Mouse (Mus musculus): ENCODE results near the gene Wscd2. TPM values are rescaled to one million over a fixed set of nuclear protein-coding genes. Genes with fewer than 3 reads are reported as not detected.

Gene Wscd2
- polyA plus RNA-seq, 1 experiment, result not detected

DNA sequence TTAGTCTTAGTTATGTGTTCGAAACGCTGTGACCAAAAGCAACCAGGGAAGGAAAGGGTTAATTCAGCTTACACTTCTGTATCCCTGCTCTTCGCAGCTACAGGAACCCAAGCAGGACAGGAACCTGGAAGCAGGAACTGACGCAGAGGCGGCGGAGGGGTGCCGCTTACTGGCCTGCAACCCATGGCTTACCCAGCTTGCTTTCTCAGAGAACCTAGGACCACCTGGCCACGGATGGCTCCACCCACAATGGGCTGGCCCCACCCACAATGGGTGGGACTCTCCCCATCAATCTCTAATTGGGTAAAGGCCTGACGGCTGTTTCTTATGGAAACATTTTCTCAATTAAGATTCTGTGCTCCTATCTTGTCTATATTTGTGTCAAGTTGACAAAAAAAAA is 106.1 kb downstream of the Wscd2 start:
- Histone ChIP-seq H3K4me3 (no peak overlapping the region), H3ac (ENCODE audit: control insufficient read depth, insufficient read length) (no peak overlapping the region), H3K27me3 (ENCODE audit: control insufficient read depth, insufficient read depth, insufficient read length) (no peaks in the 10 kb centered on the region), H3K79me2 (ENCODE audit: control insufficient read depth, insufficient read depth) (no peaks in the 10 kb centered on the region), H3K36me3 (ENCODE audit: control insufficient read depth, insufficient read depth) (no peaks in the 10 kb centered on the region), H3K4me2 (ENCODE audit: low read depth) (no peak overlapping the region)
- no peak for TF ChIP-seq CEBPB (IDR thresholded peaks at IDR 0.05; ENCODE audit: insufficient read depth, poor library complexity, severe bottlenecking)
- no peak for TF ChIP-seq MYOG (IDR thresholded peaks at IDR 0.05; ENCODE audit: control insufficient read depth in 1 of 3, insufficient read depth in 1 of 3, insufficient read length in 2 of 3, low read depth in 2 of 3)
- no peak for TF ChIP-seq E2F4 (IDR thresholded peaks at IDR 0.05; ENCODE audit: insufficient read depth)
- no peak for TF ChIP-seq SRF (IDR thresholded peaks at IDR 0.05; ENCODE audit: control insufficient read depth, insufficient read length, low read depth)
- TF ChIP-seq MAX (IDR thresholded peaks at IDR 0.05; ENCODE audit: low read depth), result no peak
- no peak for TF ChIP-seq USF1 (IDR thresholded peaks at IDR 0.05; ENCODE audit: low read depth)
- TF ChIP-seq POLR2A (IDR thresholded peaks at IDR 0.05; ENCODE audit: insufficient read length, low read depth), result no peak
- TF ChIP-seq POLR2AphosphoS2 (IDR thresholded peaks at IDR 0.05; ENCODE audit: insufficient read length, low read depth), result no peak

- H3K79me2 ChIP-seq (ENCODE audit: control insufficient read depth, insufficient read depth), result no peaks in the 10 kb centered on the region
- H3K4me2 ChIP-seq (ENCODE audit: low read depth), result no peak overlapping the region
- H3K4me3 ChIP-seq, result no peak overlapping the region
- no peaks in the 10 kb centered on the region for H3K36me3 ChIP-seq (ENCODE audit: control insufficient read depth, insufficient read depth)
- H3ac ChIP-seq (ENCODE audit: control insufficient read depth, insufficient read length), result no peak overlapping the region
- TF ChIP-seq MAX (IDR thresholded peaks at IDR 0.05; ENCODE audit: low read depth), result no peak
- TF ChIP-seq POLR2A (IDR thresholded peaks at IDR 0.05; ENCODE audit: insufficient read length, low read depth), result no peak
- no peak for TF ChIP-seq CEBPB (IDR thresholded peaks at IDR 0.05; ENCODE audit: insufficient read depth, poor library complexity, severe bottlenecking)
- no peak for TF ChIP-seq TCF3 (IDR thresholded peaks at IDR 0.05; ENCODE audit: insufficient read length, low read depth)
- TF ChIP-seq SRF (IDR thresholded peaks at IDR 0.05; ENCODE audit: control insufficient read depth, insufficient read length, low read depth), result no peak
- TF ChIP-seq E2F4 (IDR thresholded peaks at IDR 0.05; ENCODE audit: insufficient read depth), result no peak
- TF ChIP-seq MYOG (IDR thresholded peaks at IDR 0.05; ENCODE audit: control insufficient read depth in 1 of 3, insufficient read depth in 1 of 3, insufficient read length in 2 of 3, low read depth in 2 of 3), result no peak
- TF ChIP-seq TCF12 (IDR thresholded peaks at IDR 0.05; ENCODE audit: insufficient read depth, poor library complexity, severe bottlenecking), result no peak
- no peak for TF ChIP-seq REST (IDR thresholded peaks at IDR 0.05; ENCODE audit: insufficient read depth, insufficient read length)
- TF ChIP-seq USF1 (IDR thresholded peaks at IDR 0.05; ENCODE audit: low read depth), result no peak
- TF ChIP-seq MYOD1 (IDR thresholded peaks at IDR 0.05; ENCODE audit: control insufficient read depth in 1 of 3, insufficient read length in 2 of 3, low read depth in 2 of 3), result no peak
- no peak for TF ChIP-seq POLR2AphosphoS2 (IDR thresholded peaks at IDR 0.05; ENCODE audit: insufficient read length, low read depth)
- no peaks in the 10 kb centered on the region for H3K27me3 ChIP-seq (ENCODE audit: control insufficient read depth, insufficient read depth, insufficient read length)
Observed at GRCm38 (mm10) chr5:113596780-113597353, 106.7 kb downstream of the Wscd2 start.

- H3K4me3 ChIP-seq, result no peak overlapping the region
- no peak for TF ChIP-seq USF1 (IDR thresholded peaks at IDR 0.05; ENCODE audit: low read depth)
- no peak for TF ChIP-seq MYOG (IDR thresholded peaks at IDR 0.05; ENCODE audit: control insufficient read depth in 1 of 3, insufficient read depth in 1 of 3, insufficient read length in 2 of 3, low read depth in 2 of 3)
- TF ChIP-seq TCF3 (IDR thresholded peaks at IDR 0.05; ENCODE audit: insufficient read length, low read depth), result no peak
- TF ChIP-seq MAX (IDR thresholded peaks at IDR 0.05; ENCODE audit: low read depth), result no peak
- no peak for TF ChIP-seq POLR2A (IDR thresholded peaks at IDR 0.05; ENCODE audit: insufficient read length, low read depth)
- no peak for TF ChIP-seq POLR2AphosphoS2 (IDR thresholded peaks at IDR 0.05; ENCODE audit: insufficient read length, low read depth)
- TF ChIP-seq SRF (IDR thresholded peaks at IDR 0.05; ENCODE audit: control insufficient read depth, insufficient read length, low read depth), result no peak
- TF ChIP-seq TCF12 (IDR thresholded peaks at IDR 0.05; ENCODE audit: insufficient read depth, poor library complexity, severe bottlenecking), result no peak
- no peak for TF ChIP-seq MYOD1 (IDR thresholded peaks at IDR 0.05; ENCODE audit: control insufficient read depth in 1 of 3, insufficient read length in 2 of 3, low read depth in 2 of 3)
- no peak for TF ChIP-seq CEBPB (IDR thresholded peaks at IDR 0.05; ENCODE audit: insufficient read depth, poor library complexity, severe bottlenecking)
- no peak for TF ChIP-seq REST (IDR thresholded peaks at IDR 0.05; ENCODE audit: insufficient read depth, insufficient read length)
- no peak for TF ChIP-seq E2F4 (IDR thresholded peaks at IDR 0.05; ENCODE audit: insufficient read depth)
- no peaks in the 10 kb centered on the region for H3K27me3 ChIP-seq (ENCODE audit: control insufficient read depth, insufficient read depth, insufficient read length)
- H3K79me2 ChIP-seq (ENCODE audit: control insufficient read depth, insufficient read depth), result no peaks in the 10 kb centered on the region
- H3ac ChIP-seq (ENCODE audit: control insufficient read depth, insufficient read length), result no peak overlapping the region
- H3K4me2 ChIP-seq (ENCODE audit: low read depth), result no peak overlapping the region
- H3K36me3 ChIP-seq (ENCODE audit: control insufficient read depth, insufficient read depth), result no peaks in the 10 kb centered on the region
Observed at GRCm38 (mm10) chr5:113600181-113600580, 110.0 kb downstream of the Wscd2 start.

- Histone ChIP-seq H3K36me3 (ENCODE audit: control insufficient read depth, insufficient read depth) (no peaks in the 10 kb centered on the region), H3K4me3 (no peak overlapping the region), H3K4me2 (ENCODE audit: low read depth) (no peak overlapping the region), H3K27me3 (ENCODE audit: control insufficient read depth, insufficient read depth, insufficient read length) (no peaks in the 10 kb centered on the region), H3K79me2 (ENCODE audit: control insufficient read depth, insufficient read depth) (no peaks in the 10 kb centered on the region), H3ac (ENCODE audit: control insufficient read depth, insufficient read length) (no peak overlapping the region)
- TF ChIP-seq USF1 (IDR thresholded peaks at IDR 0.05; ENCODE audit: low read depth), result no peak
- TF ChIP-seq TCF3 (IDR thresholded peaks at IDR 0.05; ENCODE audit: insufficient read length, low read depth), result no peak
- no peak for TF ChIP-seq POLR2A (IDR thresholded peaks at IDR 0.05; ENCODE audit: insufficient read length, low read depth)
- TF ChIP-seq MAX (IDR thresholded peaks at IDR 0.05; ENCODE audit: low read depth), result no peak
- no peak for TF ChIP-seq MYOD1 (IDR thresholded peaks at IDR 0.05; ENCODE audit: control insufficient read depth in 1 of 3, insufficient read length in 2 of 3, low read depth in 2 of 3)
- TF ChIP-seq TCF12 (IDR thresholded peaks at IDR 0.05; ENCODE audit: insufficient read depth, poor library complexity, severe bottlenecking), result no peak
- TF ChIP-seq SRF (IDR thresholded peaks at IDR 0.05; ENCODE audit: control insufficient read depth, insufficient read length, low read depth), result no peak
- TF ChIP-seq MYOG (IDR thresholded peaks at IDR 0.05; ENCODE audit: control insufficient read depth in 1 of 3, insufficient read depth in 1 of 3, insufficient read length in 2 of 3, low read depth in 2 of 3), result no peak
- TF ChIP-seq CEBPB (IDR thresholded peaks at IDR 0.05; ENCODE audit: insufficient read depth, poor library complexity, severe bottlenecking), result no peak
Observed at GRCm38 (mm10) chr5:113600803-113601202, 110.7 kb downstream of the Wscd2 start.
